Mouse (Mus musculus) forebrain, embryonic 14.5 days (tissue): ENCODE data around the gene Pdxdc1. TPM values are rescaled to one million over a fixed set of nuclear protein-coding genes. Genes with fewer than 3 reads are reported as not detected.

Experiments
- ATAC-seq: fragments of 200-750 bp; cut with Nextera tagmentation; 2 replicates; pipeline ENCODE4 v1.8.0; 2017; ENCODE audit warnings: mild to moderate bottlenecking, moderate library complexity
- DNase-seq: peaks from one replicate; pipeline ENCODE4 v3.0.0-alpha.2; 2015; ENCODE audit warnings: low spot score
- H3K27ac ChIP-seq: fragments of 300-500 bp; sonication (generic); 2 replicates; pipeline ENCODE4 v1.5.1; 2014; ENCODE audit warnings: low read depth, mild to moderate bottlenecking, control low read depth, low read length, moderate library complexity
- H3K27me3 ChIP-seq: fragments of 300-500 bp; sonication (generic); replicated peaks from 2 replicates; pipeline ENCODE4 v1.6.1; 2014; ENCODE audit warnings: low read length, control low read depth, mixed read lengths; ENCODE audit not compliant: control insufficient read depth, insufficient read depth
- H3K36me3 ChIP-seq: fragments of 300-500 bp; sonication (generic); 2 replicates; pipeline ENCODE4 v1.6.1; 2014; ENCODE audit warnings: low read length, control low read depth; ENCODE audit not compliant: control insufficient read depth, insufficient read depth
- H3K4me1 ChIP-seq: fragments of 300-500 bp; sonication (generic); 2 replicates; pipeline ENCODE4 v1.6.1; 2014; ENCODE audit warnings: antibody characterized with exemption, low read length, control low read depth; ENCODE audit not compliant: control insufficient read depth, insufficient read depth
- H3K4me2 ChIP-seq: fragments of 300-500 bp; sonication (generic); 2 replicates; pipeline ENCODE4 v1.6.1; 2014; ENCODE audit warnings: mild to moderate bottlenecking, control low read depth, low read length
- H3K4me3 ChIP-seq: fragments of 300-500 bp; sonication (generic); 2 replicates; pipeline ENCODE4 v1.5.1; 2014; ENCODE audit warnings: low read depth, low read length, control low read depth
- H3K9ac ChIP-seq: fragments of 300-500 bp; sonication (generic); 2 replicates; pipeline ENCODE4 v1.6.1; 2014; ENCODE audit warnings: mild to moderate bottlenecking, low read length, control low read depth, moderate library complexity
- H3K9me3 ChIP-seq: fragments of 300-500 bp; sonication (generic); replicated peaks from 2 replicates; pipeline ENCODE4 v1.6.1; 2016; ENCODE audit warnings: low read length, control low read depth, mixed read lengths; ENCODE audit not compliant: control insufficient read depth
- WGBS: fragments of 180-500 bp; shearing (Covaris S2); extraction: QIAGEN DNeasy Blood & Tissue Kit; methylation state at CpG from one replicate; pipeline ENCODE4 v1.1.7; 2014; 5-methylcytosine and 5-hydroxymethylcytosine counted together
- microRNA-seq: library from miRNA; unstranded; fragments of <30 nt; microRNA quantifications from one replicate; pipeline ENCODE4, GENCODE M21; 2016
- polyA plus RNA-seq: library from polyadenylated mRNA; unstranded; fragments of >200 nt; fragmentation: Nextera tagmentation; extraction: Ambion mirVana; gene quantifications from 2 replicates; pipeline ENCODE4 v1.2.1, GENCODE M21; 2014

Pdxdc1 gene
- polyA plus RNA-seq, 1 experiment from 2014 or later = 62.2 TPM

DNA sequence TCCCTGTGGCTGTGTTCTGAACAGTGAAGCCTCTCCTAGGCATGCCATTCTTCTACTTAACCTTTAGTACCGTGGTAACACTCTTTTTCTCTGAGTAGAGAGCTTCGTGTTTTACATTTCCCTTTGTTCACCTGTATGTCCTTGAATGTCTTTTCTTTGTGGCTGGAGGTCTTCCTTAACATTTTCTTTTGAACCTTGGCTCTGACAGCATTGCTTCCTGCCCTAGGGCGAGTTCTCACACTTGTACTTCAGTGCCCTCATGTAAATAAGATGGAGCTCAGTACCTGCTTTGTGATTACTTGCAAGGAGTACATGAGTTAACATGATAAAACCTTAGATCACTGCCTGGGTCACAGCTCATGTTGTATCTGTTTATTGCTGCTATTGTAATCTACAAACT, 117.0 kb downstream of the Pdxdc1 start:
- Histone ChIP-seq H3K27ac (no peak overlapping the region), H3K4me3 (no peak overlapping the region), H3K9ac (no peak overlapping the region), H3K36me3 (peaks cover 72% of the 10 kb centered on the region), H3K27me3 (no peaks in the 10 kb centered on the region), H3K4me2 (no peak overlapping the region), H3K9me3 (no peaks in the 10 kb centered on the region), H3K4me1 (peaks cover 9% of the 10 kb centered on the region; the same call in 1 of the 2 replicates)
- 81% methylated on average over 3 of the region's 3 CpGs for WGBS
- DNase-seq (no peak), ATAC-seq (no peak)

Small RNA genes within 50 kb of the gene (microRNA-seq; reads per million reads assigned to microRNA genes)
- gene Gm27734 = not detected

Other genes starting within 250 kb of the Pdxdc1 start
- gene Parn, start 235.0 kb downstream of the Pdxdc1 start, polyA plus RNA-seq = 33.0 and 34.4 TPM in 2 replicates
- 43.2 and 47.5 TPM in 2 replicates for gene Bfar, start 231.3 kb downstream of the Pdxdc1 start, polyA plus RNA-seq
- 8.5 and 8.8 TPM in 2 replicates for gene 3110001I22Rik, start 231.2 kb downstream of the Pdxdc1 start, polyA plus RNA-seq
- 0.16 TPM in 1 of 2 replicates, not detected in the other for gene Pla2g10, start 172.1 kb downstream of the Pdxdc1 start, polyA plus RNA-seq
- gene Rrn3, start 122.4 kb downstream of the Pdxdc1 start, polyA plus RNA-seq = 70.7 and 76.2 TPM in 2 replicates
- 218 and 239 TPM in 2 replicates for gene Ntan1, start 84.3 kb downstream of the Pdxdc1 start, polyA plus RNA-seq
- 11.8 and 12.1 TPM in 2 replicates for gene Mpv17l, start within 50 bp of the Pdxdc1 start, polyA plus RNA-seq
- gene 2900011O08Rik, start 83.5 kb upstream of the Pdxdc1 start, polyA plus RNA-seq = 142 and 156 TPM in 2 replicates
- gene Ifitm7, start 83.8 kb upstream of the Pdxdc1 start, polyA plus RNA-seq = 0.37 and 0.42 TPM in 2 replicates